Mouse (Mus musculus): Measurements from ENCODE around the gene Mest. TPM values are rescaled to one million over a fixed set of nuclear protein-coding genes. Genes with fewer than 3 reads are reported as not detected.

The Mest gene
- not detected in 2 replicates for total RNA-seq (2015; ENCODE audit: low replicate concordance)
- not detected in 2 replicates for total RNA-seq (2017; ENCODE audit: low replicate concordance)

DNA sequence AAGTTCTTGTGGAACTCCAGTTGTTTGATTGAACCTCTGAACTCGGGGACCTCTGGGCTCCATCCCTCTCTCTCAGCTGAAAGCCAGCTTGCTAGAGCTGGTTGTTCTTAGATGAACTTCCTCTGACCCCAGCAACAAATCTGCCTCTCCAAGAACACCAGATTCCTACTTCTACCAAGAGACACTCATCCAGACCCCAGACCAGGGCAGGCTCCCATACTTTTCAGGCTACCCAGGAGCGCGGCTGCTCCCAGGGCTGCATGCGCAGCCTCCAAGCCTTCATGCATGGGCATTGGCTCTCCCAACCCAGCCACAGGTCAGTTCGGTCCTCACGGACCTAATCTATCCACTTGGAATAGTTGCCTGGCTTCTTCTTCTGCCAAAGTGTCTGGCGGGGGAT is at the start of gene Mest:
Gene Mest (plus strand): TSS at position 217 of the 400 bp plus-strand sequence.
- ATAC-seq (replicated peaks; ENCODE audit: low FRiP score, poor library complexity, severe bottlenecking) = no peak

DNA sequence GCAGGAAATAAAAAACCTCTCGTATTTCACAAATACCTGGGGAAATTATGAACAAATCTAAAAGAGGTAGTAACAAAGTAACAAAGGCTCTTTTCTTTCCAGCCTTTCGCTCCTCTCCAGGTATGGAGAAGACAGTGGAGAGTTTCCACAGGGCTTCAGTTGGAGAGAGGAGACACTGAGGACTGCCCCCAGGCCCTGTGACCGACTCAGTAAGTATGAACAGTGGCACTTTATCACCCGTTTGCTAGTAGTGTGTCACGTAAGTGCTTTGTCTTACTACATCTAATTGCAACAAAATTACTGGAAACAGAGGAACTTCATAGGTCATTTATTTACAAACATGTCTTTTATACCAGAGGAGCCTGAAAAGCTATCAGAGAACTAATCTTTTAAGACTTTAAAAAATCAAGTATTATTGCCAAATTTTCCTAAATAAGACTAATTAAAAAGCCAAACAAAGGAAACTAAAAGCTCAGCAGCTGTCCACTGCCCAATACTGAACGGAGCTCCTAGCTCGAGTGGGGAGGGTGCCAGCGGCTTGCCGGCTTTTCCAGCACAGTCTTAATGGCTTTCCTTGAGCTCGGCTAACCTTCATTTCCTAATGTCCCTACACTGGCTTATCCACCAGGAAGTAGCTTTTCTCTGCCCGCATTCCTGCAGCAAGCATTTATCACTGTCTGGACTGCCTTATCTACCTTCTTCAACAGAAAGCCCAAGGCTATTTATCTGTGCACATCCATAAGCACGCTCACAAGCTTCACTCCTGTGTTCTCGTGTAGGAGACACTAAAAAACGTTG is 49.4 kb upstream of the Mest start:
- peak; percentile 43; the same call in 1 of the 2 replicates for ATAC-seq (replicated peaks; ENCODE audit: low FRiP score, poor library complexity, severe bottlenecking)

DNA sequence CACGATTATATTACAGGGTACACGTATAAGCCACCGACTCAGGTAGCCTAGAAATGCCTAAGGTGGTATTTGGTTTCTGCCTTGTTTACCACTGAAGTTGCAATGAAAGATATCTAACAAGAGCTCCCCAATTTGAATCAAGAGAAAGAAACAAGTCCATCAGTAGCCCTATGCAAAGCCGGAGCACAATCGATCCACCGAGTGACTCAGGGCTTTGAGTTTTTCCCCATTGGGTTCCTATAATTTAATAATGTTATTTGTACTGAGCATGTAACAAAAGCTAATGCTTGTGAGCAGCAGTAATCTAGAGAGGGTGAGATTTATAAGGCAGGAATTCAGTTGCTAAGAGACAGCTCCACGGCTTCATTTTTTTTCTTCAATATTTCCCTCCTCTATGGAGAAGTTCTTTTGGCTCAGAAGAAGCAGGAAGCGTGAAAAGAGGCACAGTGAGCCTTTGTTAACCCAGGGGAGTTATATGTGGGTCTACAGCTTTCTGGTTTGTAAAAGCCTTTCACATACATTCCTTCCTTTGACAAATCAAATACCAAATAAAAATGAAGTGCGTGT is 48.5 kb upstream of the Mest start:
- ATAC-seq (replicated peaks; ENCODE audit: low FRiP score, poor library complexity, severe bottlenecking) = no peak

DNA sequence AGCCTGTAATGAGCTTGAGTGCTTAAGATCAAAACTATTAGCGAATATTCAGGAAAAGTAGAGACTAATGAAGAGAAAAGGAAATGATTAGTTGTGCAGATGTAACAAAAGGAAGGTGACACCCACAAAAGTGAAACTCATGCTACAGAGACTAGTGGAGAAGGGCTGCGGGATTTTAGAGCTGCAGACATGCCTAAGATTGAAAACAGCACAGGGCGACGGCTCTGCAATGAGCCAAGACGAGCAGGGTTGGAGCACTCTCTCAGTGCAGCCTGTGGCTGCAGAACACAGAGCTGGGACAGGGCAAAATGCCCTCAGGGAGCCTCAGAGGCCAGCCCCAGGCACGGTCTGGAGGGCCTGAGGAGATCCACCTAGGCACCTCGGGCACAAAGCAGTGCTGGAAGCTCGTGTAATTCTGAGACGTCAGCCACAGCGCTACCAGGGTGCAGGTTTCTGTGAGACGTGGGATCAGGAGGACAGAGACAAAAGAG is 48.0 kb upstream of the Mest start:
- ATAC-seq (replicated peaks; ENCODE audit: low FRiP score, poor library complexity, severe bottlenecking) = no peak

DNA sequence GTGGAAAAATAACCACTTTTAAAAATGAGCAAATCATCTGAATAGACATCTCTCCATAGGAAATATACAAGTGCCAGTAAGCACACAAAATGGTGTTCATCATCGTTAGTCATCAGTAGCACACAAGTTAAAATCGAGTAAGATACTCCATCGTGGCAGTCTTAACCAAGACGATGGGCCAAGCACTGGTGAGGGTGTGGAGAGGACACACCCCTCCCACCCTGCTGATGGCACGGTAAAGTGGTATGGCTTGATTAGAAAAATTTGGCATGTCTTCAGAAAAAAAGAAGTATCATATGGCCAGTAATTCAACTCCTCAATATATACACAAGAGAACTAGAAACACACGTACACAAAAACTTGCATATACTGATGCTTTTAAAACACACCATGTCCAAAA is 46.8 kb upstream of the Mest start:
- ATAC-seq (replicated peaks; ENCODE audit: low FRiP score, poor library complexity, severe bottlenecking) = peak; percentile 93

DNA sequence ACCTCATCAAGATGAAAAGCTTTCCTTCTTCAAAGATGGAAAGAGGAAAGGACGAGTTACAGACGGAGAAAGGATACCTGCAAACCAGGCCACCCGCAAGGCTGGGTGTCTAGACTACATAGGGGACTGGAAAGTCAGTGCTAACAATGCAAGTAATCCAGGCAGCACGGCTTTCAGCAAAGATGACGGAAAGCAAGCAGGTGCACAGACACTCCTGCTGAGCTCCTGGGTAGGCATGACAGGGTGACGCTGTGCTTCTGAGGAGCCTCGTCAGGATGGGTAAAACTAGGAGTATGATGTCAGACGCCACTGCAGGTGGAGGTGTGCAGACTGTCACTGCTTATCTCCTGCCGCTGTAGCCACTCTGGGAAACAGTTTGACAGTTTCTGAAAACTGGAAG is 45.8 kb upstream of the Mest start:
- ATAC-seq (replicated peaks; ENCODE audit: low FRiP score, poor library complexity, severe bottlenecking) = no peak

DNA sequence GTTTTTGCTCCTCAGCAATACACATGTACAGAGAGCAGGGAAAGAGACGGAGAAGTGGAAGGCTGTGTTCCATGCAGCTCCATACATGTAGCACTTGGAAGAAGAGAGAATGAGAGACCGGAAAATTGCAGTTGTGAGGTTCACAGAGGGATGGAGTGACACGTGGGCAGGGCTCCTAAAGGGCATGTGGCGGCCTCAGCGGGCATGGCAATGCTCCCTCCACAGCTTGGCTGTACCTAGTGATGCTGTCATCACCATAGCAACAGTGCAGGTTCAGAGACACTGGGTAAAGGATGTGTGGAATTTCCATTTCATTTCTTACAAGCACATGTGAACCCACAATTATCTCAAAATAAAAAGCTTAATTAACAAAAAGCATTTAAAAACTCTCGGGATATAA is 44.9 kb upstream of the Mest start:
- no peak for ATAC-seq (replicated peaks; ENCODE audit: low FRiP score, poor library complexity, severe bottlenecking)

DNA sequence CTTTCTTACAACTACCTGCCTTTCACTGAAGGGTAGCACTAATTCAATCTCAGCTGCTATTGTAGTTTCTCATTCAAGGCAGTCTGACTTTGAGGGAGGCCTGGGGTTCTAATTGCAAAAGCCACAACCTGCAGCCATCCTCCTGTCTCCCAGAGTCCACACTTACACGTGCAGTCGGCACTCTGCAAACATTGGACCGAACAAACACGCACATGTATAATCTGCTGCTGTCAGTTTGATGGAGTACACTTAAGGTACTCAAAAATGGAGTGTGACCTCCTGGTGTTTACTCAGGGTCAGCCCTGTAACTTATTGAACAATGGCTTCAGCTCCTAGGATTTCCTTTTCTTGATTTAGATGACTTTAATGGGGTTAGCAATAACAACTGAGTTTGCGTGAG is 43.8 kb upstream of the Mest start:
- ATAC-seq (replicated peaks; ENCODE audit: low FRiP score, poor library complexity, severe bottlenecking) = no peak

DNA sequence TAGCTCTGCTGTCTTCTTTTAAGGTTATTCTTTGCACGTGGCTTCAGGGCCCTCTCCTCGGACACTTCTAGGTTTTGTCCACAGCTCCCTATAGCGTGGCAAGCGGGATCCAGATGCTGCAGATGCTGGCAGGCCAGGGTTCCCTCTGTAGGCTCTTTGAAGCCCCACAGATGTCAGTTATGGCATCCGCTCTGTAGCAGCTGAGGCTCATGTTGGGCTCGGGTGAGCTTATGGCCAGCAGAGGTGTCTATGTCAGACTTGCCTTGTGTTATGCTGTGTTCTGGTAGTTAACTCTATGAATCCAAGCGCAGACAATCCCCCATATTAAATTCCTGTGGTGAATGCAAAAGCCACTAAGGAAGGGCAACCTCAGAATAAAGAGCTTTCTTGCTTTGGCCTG is 42.9 kb upstream of the Mest start:
- ATAC-seq (replicated peaks; ENCODE audit: low FRiP score, poor library complexity, severe bottlenecking) = no peak

DNA sequence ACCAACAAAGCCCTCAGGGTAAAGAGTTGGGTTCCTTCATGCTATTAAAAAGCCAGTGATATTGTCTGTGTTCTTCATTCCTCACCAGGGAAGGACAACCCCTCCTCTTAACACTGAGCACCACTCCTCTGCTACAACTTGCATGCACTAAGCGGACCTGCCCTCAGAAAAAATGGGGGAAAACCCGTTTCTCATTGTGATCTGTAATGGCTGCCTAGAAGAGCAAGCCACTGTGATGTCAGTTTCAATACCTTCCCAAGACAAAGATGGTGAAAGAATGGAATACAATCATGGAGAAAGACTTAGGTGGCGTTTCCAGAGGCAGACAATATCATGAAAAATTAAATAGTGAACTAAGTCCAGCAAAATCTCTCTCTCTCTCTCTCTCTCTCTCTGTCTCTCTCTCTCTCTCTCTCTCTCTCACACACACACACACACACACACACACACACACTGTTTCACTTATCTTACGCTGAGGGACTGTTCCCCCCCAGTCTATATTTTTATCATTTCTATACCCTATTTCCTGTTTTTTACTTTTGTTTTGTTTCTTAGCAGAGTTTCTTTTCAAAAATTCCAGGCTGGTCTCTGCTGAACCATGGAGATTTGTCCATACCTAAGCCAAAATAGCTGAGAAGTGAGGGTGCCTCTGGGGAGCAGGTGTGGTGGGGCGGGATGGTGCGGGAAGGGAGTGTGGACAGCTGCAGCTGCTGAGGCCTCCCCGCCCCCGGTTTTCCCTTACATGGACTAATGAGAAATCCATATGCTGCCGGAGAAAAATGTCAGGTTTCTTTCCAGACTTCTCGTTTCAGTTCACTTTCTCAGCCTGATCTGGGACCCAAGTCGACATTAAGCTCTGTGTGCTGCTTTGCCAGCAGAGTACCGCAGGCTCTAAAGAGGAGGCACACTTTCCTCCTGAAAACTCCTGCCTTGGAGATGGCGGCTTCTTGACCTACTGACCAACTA is 41.1 kb upstream of the Mest start:
- ATAC-seq (replicated peaks; ENCODE audit: low FRiP score, poor library complexity, severe bottlenecking) = no peak

DNA sequence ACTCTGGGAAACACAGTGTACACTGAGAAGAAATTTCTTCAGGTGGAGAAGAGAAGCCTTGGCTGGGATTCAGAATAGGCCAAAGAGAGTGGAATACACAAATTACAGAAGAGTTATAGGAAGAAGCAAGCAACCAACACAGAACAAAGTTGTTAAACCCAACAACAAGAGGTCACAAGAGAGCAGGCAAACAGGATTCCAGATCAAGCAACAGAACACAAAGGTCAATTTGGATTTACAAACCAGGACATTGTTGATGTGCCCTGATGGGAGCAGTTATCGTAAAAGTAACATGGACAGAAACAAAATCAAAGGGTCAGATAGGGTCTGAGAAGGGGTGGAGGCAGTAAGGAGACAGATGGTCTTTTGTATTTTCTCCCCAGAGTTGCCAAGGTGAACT is 38.8 kb upstream of the Mest start:
- ATAC-seq (replicated peaks; ENCODE audit: low FRiP score, poor library complexity, severe bottlenecking) = no peak

DNA sequence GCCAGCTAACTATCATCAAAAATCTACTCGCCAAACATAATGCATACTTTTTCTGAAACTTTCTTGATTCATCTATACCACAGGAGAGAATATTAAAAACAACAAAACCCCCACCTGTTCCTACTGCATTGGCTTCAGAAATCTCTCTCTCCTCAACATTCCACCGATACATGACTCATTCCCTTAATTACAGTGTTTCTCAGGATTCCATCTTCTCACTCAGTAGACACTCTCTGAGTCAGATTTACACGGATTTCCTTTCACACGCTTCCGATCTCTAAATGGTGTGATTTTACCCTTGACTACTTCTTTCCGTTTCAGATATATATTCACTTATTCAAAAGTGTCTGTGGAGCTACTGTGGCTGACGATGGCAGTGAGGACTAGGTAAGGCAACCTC is 36.1 kb upstream of the Mest start:
- no peak for ATAC-seq (replicated peaks; ENCODE audit: low FRiP score, poor library complexity, severe bottlenecking)

DNA sequence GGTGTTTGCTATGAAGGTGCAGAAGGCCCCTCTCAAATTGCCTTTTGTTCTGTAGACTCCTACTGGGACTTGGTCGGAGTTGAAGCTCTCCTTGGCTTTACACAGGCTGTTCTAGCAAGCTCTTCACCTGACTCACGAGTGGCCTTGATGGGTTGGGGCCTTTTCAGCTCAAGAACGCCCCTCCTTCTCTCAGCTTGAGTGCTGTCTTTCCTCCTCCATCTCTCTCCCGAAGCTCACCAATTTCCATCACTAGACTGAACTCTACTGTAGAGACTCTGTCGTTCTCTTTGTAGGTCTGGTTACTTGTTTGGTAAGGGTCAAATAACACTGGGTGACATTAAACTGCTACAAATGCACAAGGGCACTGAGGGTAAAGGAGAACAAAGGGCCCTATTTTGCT is 30.5 kb upstream of the Mest start:
- ATAC-seq (replicated peaks; ENCODE audit: low FRiP score, poor library complexity, severe bottlenecking) = no peak

DNA sequence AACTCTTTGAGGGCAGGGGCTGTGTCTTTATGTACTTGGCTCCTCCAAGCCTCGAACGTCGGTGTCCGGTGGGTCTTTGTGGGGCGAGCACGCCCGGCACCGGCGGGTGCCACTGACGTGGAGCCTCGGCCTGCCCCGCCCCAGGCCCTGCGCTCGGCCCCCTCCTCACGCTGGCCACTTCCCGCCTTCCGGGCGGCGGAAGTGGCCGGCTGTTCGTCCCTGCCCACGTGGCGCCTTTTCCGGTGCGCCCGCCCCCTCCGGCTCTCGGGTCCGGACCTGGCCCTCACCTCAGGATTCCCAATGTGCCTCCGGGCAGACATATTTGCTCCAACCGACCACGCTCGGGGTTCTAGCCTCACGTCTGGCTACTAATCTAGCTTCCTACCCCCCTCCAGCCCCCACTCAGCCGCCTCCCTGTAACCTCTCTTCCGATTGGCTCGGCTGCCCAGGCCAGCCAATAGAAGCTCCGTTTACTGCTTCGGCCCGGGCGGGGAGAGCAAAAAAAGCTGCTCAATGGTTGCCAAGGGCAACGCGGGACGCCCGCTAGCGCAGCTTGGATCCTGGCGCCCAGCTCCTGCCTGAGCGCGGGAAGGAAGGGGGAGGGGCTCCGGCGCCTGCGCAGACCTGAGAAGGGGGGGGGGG is 29.9 kb upstream of the Mest start, which contains the start of gene Cep41:
Gene Cep41 (minus strand): TSS at position 400 of the 642 bp plus-strand sequence.
- peak; percentile 95 for ATAC-seq (replicated peaks; ENCODE audit: low FRiP score, poor library complexity, severe bottlenecking)

DNA sequence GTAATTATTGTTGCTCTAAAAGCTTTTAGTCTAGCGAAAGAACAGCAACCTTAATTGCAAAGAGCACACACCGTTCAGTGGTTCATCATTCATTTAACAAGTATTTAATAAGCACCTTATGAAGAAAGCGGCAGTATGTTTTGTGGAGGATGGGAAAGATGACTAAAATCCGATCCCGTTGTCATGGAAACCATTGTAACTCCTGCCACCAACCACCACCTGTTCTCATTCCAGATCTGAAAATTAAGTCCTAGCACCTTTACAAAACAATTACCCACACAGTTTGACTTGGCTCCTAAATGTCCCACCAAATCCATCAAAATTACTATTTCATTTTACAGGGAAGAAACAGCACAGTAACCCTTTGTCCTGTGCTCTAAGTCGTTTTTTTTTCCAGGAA is 29.1 kb upstream of the Mest start:
- ATAC-seq (replicated peaks; ENCODE audit: low FRiP score, poor library complexity, severe bottlenecking) = no peak

DNA sequence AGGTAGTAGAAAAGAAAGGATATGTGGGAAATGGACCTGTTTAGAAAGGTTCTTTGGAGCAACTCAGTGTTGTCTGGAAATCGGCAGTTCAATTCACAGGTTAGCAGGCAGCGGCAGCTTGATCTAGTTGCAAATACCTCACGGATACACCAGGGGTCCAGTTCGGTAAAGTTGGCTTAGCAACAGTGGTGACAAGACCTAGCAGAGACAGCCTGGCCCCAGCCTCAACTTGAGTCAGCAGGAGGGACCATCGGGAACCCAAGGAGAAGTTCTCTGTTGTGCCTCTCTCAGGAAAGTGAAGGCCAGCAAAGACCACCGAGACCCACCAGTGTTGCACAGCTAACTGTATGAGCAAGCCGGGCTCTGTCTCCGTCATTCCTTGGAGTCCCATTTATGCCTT is 28.2 kb upstream of the Mest start:
- no peak for ATAC-seq (replicated peaks; ENCODE audit: low FRiP score, poor library complexity, severe bottlenecking)

DNA sequence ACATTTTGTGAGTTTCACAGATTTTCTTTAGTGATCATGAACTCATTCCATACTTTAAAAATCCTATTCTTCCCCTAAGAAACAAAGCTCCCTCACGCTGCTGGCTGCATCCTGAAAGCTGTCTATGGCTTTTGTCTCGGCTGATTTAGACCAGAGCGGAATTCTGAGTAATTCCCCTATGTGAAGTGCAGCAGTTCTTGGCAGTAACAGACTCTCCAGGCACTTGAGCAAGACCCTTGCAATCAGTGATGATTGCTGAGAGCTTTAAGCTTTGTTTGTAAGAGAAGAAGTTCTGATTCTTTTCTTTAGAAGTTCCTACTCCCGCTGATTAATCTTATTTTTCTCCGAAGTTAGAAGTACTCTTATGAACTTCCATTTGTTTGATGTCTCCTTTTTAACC is 25.9 kb upstream of the Mest start:
- no peak for ATAC-seq (replicated peaks; ENCODE audit: low FRiP score, poor library complexity, severe bottlenecking)

DNA sequence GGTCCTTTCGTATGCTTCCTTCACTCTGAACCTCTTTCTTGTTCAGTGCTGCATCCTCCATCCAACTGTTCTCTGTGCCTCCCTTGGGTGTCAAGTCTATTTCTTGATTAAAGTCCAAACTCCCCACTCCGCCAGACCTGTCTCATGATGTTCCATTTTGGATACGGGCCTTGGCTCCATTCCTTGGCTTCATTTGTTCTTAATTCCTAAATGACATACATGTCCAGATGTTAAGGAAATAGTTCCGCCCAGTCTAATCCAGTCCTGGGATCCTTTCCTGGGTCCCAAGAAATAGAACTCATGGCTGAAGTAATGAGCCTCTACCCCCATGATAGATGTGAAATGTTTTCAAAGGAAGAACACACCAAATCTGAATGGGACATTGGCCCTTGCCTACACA is 25.3 kb upstream of the Mest start:
- no peak for ATAC-seq (replicated peaks; ENCODE audit: low FRiP score, poor library complexity, severe bottlenecking)

DNA sequence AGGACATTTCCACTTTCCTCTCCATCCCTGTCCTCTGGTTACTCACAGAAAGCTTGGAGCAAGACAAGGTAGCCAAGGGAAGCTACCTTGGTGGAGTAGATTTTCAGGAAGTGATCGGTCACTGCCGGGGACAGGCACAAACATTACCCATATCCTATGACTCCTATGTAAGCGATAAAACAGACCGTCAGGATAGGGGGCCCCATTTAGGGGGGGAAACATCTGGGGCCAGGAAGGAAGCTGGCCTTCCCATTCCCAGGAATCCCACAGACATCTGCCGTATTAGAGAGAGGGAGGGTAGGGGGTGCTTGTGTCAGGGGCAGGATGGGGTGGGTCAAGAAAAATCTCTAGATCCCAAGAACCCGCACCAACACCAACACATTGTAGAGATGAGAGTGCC is 23.2 kb upstream of the Mest start:
- no peak for ATAC-seq (replicated peaks; ENCODE audit: low FRiP score, poor library complexity, severe bottlenecking)

DNA sequence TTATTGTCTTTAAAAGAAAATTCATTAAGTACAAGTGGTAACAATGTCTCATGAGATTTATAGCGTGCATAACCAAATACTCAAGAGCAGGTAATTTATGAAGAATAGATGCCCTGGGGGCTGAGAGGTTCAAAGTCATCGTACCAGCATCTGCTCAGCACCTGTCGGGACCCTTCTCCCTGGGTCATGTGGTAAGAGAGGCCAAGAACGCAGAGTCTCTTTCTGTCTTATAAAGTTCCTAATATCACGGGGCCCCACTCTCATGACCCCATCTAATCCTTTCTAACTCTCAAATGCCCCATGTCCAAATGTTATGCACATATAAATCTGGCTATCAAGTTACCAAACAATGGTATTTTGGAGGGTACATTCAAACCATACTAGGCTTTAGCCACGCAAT is 20.5 kb upstream of the Mest start:
- no peak for ATAC-seq (replicated peaks; ENCODE audit: low FRiP score, poor library complexity, severe bottlenecking)
